Mouse (Mus musculus) A20 (cell line): ENCODE measurements around the gene Mcoln2.
A peak's percentile ranks its signal among the peaks of the same experiment; 100 is the strongest.
"Not testable (repeated sequence)": the region's sequence is repeated elsewhere in the genome, so short reads cannot be mapped to it uniquely, and the experiment has no call there.

Experiments
- DNase-seq: peaks from one replicate; pipeline ENCODE4 v3.0.0-alpha.2; 2011; ENCODE audit warnings: low read depth, low spot score

Mcoln2 gene

GRCm38 (mm10) chr3:146184992-146185657 is 35.5 kb downstream of the Mcoln2 start:
- peak; percentile 59 for DNase-seq

- no peak for DNase-seq
Observed at GRCm38 (mm10) chr3:146186033-146186432, 36.4 kb downstream of the Mcoln2 start.

- DNase-seq = peak; percentile 27
Observed at GRCm38 (mm10) chr3:146189933-146190332, 40.3 kb downstream of the Mcoln2 start.

DNA sequence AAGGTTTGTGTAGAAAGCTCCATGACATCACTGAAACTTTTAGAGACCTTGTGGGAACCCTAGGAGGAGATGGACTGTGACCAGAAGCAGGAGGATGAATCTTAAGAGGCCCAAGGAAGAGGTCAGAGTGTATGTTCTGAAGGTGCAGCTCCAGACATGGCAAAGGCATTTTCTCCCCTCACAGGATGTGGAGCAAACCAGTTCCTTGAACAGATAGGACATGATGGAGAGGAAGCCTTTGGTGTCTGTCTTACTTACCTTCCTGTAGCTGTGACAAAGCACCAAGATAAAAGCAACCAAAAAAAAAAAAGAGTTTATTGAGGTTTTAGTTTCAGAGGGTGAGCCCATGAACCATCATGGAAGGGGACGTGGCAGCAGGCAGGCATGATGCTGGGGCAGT is 42.9 kb downstream of the Mcoln2 start:
- DNase-seq = no peak

GRCm38 (mm10) chr3:146195153-146195552 is 45.5 kb downstream of the Mcoln2 start:
- no peak for DNase-seq

GRCm38 (mm10) chr3:146196301-146196700 is 46.7 kb downstream of the Mcoln2 start:
- DNase-seq = no peak

DNA sequence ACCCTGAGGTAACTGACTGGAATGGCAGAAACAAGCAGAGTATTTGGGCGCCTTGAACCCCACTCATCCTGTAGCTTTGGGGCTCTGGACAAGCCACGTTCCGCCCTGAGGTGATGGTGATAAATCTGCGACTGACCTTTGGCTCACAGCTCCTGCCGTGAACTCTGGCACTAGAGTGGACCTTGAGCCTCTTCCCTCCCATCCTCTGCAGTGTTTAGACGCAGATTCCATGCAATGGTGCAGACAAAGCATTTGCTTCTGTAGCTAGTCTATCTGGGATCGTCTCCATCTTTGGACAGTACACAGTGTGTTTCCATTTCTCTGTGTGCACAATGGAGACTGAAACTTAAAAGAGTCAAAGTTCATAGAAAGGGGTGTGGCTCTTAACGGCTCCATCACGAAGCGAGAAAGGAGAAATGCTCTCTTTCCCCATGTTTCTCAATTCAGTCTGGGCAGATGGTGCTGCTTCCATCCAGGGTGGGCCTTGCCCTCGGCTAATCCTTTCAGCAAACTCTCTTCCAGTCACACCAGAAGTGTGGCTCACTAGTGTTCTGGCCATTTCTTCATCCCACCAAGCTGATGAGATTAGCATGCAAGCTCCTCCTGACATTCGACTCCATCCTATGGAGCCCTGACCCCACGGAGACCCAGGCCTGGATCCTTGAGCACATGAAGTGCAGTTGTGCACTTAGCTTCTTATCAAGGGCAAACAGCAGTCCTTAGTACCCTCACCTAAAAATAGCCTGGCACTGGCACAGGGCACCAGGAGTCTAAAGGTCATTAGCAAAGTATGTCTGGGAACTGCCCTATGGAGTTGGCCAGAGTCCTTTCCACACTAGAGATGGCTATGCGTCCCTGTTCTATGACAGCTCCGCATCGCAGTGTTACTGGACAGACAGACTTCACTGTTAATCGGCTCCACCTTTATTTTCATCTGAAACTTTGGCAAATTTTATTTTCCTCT is 47.4 kb downstream of the Mcoln2 start:
- no peak for DNase-seq

DNA sequence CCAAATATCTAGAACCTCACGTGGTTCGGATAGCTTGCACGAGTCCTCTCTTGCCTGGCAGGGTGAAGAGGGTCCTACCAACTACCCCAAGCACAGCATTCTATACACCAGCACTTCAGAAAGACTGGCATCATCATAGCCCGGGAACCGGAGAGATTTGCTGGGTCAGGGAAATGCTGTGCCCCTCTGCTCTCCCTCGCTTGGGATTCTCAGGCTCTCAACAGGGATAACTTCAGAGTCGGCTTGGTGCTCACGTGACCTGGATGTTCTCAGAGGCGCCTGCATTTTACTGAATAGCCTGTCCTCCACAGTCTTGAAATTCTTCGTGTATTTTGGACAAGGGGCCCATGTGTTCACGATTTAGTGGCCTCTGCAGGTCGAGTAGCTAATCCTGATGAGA is 48.2 kb downstream of the Mcoln2 start:
- DNase-seq = no peak

DNA sequence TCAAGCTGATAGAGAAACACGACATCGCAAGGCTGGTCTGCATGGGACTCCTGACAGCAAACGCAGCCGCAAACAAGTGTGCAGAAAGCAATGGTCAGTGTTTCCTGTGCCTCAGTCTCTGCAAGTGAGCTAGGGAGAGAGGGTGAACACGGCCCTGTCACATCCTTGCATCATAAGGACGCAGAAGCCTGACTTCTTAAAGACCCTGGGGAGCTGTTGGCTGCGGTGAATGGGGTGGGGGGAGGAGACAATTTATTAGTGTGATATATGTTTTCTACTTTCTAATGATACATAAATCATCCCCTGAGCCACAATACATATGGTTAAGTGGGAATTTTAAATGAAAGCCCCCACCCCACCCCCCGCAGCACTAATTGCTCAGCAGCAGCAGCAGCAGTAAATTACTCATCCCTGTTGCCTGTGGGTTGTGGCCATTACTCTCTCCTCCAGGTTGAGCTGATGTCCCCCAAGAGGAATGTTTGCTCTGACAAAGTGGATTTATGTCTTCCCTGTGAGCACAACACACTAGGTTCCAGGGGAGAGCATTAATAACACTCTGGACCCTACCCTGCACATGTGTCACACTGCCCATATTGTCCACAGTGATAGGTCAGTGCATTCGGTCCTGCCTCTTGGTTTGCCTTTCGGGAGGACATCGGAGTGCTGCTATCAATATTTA is 49.3 kb downstream of the Mcoln2 start:
- DNase-seq = no peak

GRCm38 (mm10) chr3:146199486-146199885 is 49.9 kb downstream of the Mcoln2 start:
- DNase-seq = no peak

DNA sequence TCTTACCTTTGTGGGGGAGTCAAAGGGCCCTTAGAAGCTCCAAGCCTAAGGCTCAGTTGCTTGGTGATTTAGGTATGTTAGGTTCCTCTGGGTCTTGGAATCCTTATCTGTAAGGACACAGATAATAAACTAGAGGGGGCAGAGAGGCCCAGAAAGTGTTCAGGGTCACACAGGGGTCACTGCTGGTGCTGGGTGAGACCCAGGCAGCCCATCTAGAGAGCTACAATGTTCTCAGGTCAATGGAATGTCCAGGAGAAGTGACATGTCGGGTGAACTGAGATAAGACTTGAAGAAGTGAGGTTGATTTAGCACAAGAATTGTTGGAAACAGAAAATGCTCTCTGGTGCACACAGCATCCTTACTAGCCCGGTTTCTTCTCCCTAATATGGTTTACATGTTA is 54.7 kb downstream of the Mcoln2 start:
- no peak for DNase-seq

DNA sequence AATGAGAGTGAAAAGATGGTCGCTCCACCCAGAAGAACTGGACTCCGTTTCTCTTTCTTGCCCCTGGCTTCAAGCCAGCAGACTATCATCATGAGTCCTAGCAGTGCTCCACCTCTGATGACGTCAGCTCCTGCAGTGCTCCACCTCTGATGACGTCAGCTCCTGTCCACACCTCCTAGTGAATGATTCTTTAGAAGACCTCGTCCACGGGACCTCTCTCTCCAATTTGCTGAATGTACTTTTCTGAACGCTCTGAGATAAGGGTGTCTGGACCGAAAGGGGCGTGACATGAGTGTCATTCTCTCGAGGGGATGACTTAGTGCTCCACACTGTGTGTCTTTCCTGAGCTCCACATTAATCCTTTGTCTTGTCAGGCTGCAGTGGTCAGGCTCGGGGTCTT is 55.7 kb downstream of the Mcoln2 start:
- DNase-seq = no peak

- DNase-seq = no peak
Observed at GRCm38 (mm10) chr3:146206635-146207034, 57.0 kb downstream of the Mcoln2 start.

DNA sequence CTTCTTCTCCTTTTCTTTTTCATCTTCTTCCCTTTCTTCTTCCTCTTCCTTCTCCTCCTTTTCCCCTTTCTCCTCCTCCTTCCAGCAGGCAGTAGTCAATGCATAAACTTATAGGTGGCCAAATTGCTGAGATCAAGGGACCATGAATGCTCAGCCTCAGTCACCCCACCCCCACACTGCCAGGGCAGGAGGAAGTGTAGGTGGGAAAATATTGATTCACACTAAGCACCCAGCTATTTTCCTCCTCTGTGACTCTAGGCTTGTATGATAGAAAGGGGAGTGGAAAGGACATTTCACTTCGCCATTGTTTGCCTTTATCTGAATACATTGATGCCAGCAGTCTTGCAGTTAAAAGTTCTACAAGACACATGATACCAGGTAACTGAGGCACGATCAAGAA is 57.8 kb downstream of the Mcoln2 start:
- no peak for DNase-seq

GRCm38 (mm10) chr3:146209759-146210158 is 60.1 kb downstream of the Mcoln2 start:
- DNase-seq = not testable (repeated sequence)

- DNase-seq = no peak
Observed at GRCm38 (mm10) chr3:146211141-146211747, 61.6 kb downstream of the Mcoln2 start.

GRCm38 (mm10) chr3:146211964-146212363 is 62.3 kb downstream of the Mcoln2 start:
- peak; percentile 65 for DNase-seq

DNA sequence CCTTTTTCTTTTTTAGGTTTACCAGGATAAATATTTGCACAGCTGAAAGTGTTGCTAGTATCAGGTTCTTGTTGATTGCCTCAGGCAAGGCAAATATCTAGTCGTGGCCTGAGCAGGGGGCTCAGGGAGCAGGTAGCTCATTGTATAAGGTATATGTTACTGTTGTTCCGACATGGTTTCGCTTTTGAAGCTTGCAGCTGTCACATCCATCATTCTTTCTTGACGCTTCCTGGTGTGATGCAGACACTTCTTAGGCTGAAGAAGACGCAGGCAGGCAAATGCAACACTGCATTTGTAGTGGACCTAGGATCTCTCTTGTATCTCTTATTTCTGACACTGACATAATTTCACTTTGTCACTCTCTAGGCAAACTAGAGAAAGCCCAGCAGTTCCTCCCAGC is 63.7 kb downstream of the Mcoln2 start:
- peak; percentile 52 for DNase-seq

DNA sequence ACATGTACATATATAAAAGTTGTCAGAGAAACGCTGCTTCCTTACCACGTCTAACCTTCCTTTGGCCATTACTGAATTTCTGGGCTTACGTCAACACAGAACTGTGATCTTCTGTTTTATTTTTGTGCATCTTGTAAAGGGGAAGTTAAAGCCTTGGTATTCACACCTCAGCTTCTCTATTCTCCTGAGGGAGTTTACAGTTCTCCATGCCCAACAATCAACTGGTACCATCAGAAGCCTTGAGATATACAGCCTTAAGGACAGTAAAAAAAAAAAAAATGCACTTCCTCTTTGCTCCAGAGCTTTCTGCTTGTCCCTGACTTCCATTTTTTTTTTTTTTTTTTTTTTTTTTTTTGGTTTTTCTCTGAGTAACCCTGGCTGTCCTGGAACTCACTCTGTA is 66.9 kb downstream of the Mcoln2 start:
- peak; percentile 27 for DNase-seq

- no peak for DNase-seq
Observed at GRCm38 (mm10) chr3:146220776-146221486, 71.3 kb downstream of the Mcoln2 start, which contains the start of gene Lpar3. TSS of gene Lpar3 (plus strand) at chr3:146220963.

DNA sequence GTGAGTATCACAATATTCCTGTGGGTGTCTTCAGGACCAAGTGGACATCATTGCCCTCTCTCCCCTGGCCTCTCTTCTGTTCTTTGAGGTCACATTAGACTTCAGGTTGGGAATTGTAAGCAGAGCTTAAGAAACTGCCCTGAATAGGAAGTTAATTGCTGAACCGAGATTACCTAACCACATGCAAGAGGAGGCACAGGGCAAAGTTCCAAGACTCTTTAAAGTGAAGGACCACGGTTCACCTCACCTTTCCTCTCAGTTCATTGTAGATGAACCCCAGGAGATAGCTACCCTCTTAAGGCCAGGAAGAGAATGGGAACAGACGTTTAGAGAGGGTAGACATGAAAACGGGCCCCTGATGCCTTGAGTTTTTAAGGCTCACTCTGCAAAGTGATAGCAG is 74.6 kb downstream of the Mcoln2 start:
- DNase-seq = no peak
